ENCODE assay signal across 11 mouse cellular contexts in genomic region chr9:66091327-66092231, GRCm38 (mm10). TPM values are rescaled to one million over a fixed set of nuclear protein-coding genes. Genes with fewer than 3 reads are reported as not detected.
DNase-seq lines count a peak whose midpoint lies in the region; ATAC-seq and TF ChIP-seq lines count a peak whose summit lies in the region.
"Had no signal": no experiment of that assay in that cellular context is flagged by ENCODE, and none has a peak within 500 bp of the region (broad histone marks: within the 10 kb centered on the region; RNA-seq: fewer than 3 reads in every experiment).

No protein-coding gene starts in this region.

- no peaks in the 10 kb centered on the region for H3K27me3 ChIP-seq in kidney, postnatal 0 days (ENCODE audit: insufficient read depth, low read length)
- H3K27me3 ChIP-seq: neural tube, embryonic 12.5 days had no signal

- H3K9me3 ChIP-seq in kidney, postnatal 0 days (replicated peaks; ENCODE audit: low read length) = no peaks in the 10 kb centered on the region
- H3K9me3 ChIP-seq: neural tube, embryonic 12.5 days had no signal

- 0 out of 2 replicates have a peak, but pooled peaks cover 3% of the 10 kb centered on the region for H3K4me1 ChIP-seq in kidney, postnatal 0 days (replicated peaks; ENCODE audit: insufficient read depth, low read length)
- H3K4me1 ChIP-seq: neural tube, embryonic 12.5 days had no signal

- no peak overlapping the region for H3K4me3 ChIP-seq in kidney, postnatal 0 days (replicated peaks; ENCODE audit: low read depth, low read length)
- H3K4me3 ChIP-seq: neural tube, embryonic 12.5 days had no signal

- peak overlapping the region; percentile 60 for H3K27ac ChIP-seq in kidney, postnatal 0 days
- H3K27ac ChIP-seq: neural tube, embryonic 12.5 days had no signal

- no peak overlapping the region for H3K4me2 ChIP-seq in kidney, postnatal 0 days (ENCODE audit: low read length)
- H3K4me2 ChIP-seq: neural tube, embryonic 12.5 days had no signal

- TF ChIP-seq CTCF in kidney, postnatal 0 days (IDR thresholded peaks at IDR 0.05; ENCODE audit: low read depth) = no peak

- 57% methylated on average over 6 of the region's 6 CpGs for WGBS in kidney, postnatal 0 days

- no peak overlapping the region for H3K9ac ChIP-seq in kidney, postnatal 0 days (ENCODE audit: low read depth, low read length)
- H3K9ac ChIP-seq: neural tube, embryonic 12.5 days had no signal

- no peak for ATAC-seq in kidney, postnatal 0 days (replicated peaks; ENCODE audit: low FRiP score, low read depth)

- H3K36me3 ChIP-seq in kidney, postnatal 0 days (ENCODE audit: insufficient read depth, low read length) = peaks cover 68% of the 10 kb centered on the region

- peak; percentile 45 to 76 for DNase-seq in adrenal gland, adult (ENCODE audit: inconsistent age in 2 of 2, low spot score in 1 of 2)
- no peak for DNase-seq in adrenal gland, adult 8-10 months
- DNase-seq in kidney, postnatal 0 days (ENCODE audit: low spot score) = no peak
- DNase-seq in kidney, postnatal 4 days = no peak
- peak; percentile 21 for DNase-seq in fat pad, adult 2 months (ENCODE audit: extremely low read depth, low read depth, low spot score)
- DNase-seq in lung, postnatal 25 days (ENCODE audit: low spot score) = peak; percentile 74
- DNase-seq in ovary, adult 18-20 months (ENCODE audit: low spot score) = no peak
- DNase-seq in embryo, embryonic 10 days (ENCODE audit: low spot score) = no peak
- DNase-seq: heart, postnatal 4 days; layer of hippocampus, postnatal 36 days had no signal

RNA-seq across cellular contexts. Expression of gene Snx22, which starts 22.1 kb away (rescaled TPM):
- total RNA-seq in adrenal gland, adult 8-10 months (2022) = 1 to 10 TPM in 1 of 4 experiments, under 1 TPM in 3; 0.09 to 1.1 (median 0.60) TPM
- 1.1 and 1.4 TPM in 2 replicates for polyA plus RNA-seq in kidney, postnatal 0 days (2015; fragmentation: Nextera tagmentation; extraction: Ambion mirVana)

RNA-seq across cellular contexts. Expression of gene Ppib, which starts 31.6 kb away (rescaled TPM):
- 100 to 1,000 TPM; 295 to 314 (median 303) TPM for total RNA-seq in adrenal gland, adult 8-10 months (2022)
- polyA plus RNA-seq in kidney, postnatal 0 days (2015; fragmentation: Nextera tagmentation; extraction: Ambion mirVana) = 760 and 789 TPM in 2 replicates

RNA-seq across cellular contexts. Expression of gene Snx1, which starts 34.8 kb away (rescaled TPM):
- 100 to 1,000 TPM; 116 to 172 (median 143) TPM for total RNA-seq in adrenal gland, adult 8-10 months (2022)
- polyA plus RNA-seq in kidney, postnatal 0 days (2015; fragmentation: Nextera tagmentation; extraction: Ambion mirVana) = 131 and 141 TPM in 2 replicates

RNA-seq across cellular contexts. Expression of gene Ciao2a, which starts 34.8 kb away (rescaled TPM):
- 10 to 100 TPM; 63.2 to 79.3 (median 71.1) TPM for total RNA-seq in adrenal gland, adult 8-10 months (2022)
- polyA plus RNA-seq in kidney, postnatal 0 days (2015; fragmentation: Nextera tagmentation; extraction: Ambion mirVana) = 173 and 186 TPM in 2 replicates

Comparison
In these comparisons a context has a peak if more than half of its experiments do, and no peak if none do; other contexts are left out.
1. DNase-seq: peak in adrenal gland, adult (2 of 2), fat pad, adult 2 months (single experiment) and lung, postnatal 25 days (single experiment); none in adrenal gland, adult 8-10 months (single experiment), kidney, postnatal 0 days (single experiment), kidney, postnatal 4 days (0 of 2), ovary, adult 18-20 months (single experiment) and embryo, embryonic 10 days (single experiment).